Mouse (Mus musculus) cerebellum, adult 11 months (tissue): Measurements from ENCODE around the gene Prg3.

Experiments
- DNase-seq: peaks from one replicate; pipeline ENCODE4 v3.0.0; 2022

Prg3 gene

DNA sequence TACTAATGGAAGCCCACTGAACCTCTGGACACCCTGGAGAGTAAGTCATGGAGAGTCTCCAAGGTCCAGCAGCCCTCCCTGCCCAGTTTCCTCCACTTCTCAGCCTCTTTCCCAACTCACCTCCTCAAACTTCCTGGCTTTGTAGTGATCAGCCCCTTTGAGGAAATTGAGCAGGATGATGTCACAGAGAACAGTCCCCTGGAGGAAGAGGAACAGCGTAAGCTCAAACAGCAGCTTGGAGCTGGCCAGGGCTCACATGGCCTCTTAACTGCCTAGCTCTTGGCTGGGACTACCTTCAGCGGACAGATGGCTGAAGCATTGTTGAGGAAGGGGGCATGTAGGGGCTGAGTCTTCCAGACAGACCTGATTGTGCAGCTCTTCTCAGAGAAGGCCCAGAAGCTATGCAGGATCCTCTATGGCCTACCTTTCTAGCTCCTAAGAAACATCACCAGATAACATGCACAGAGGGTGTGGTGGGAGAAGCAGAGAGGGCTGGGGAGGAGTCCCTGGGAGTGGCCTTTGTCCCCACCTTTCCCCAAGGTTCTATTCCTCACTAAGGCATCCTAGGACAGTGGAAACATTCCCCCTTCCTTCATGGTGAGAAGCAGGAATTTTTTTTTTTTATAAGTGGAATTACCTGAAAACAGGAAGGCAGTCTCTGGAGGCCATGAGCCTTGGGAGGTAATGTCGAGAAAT is 11.6 kb downstream of the Prg3 start:
- DNase-seq: no peak

- DNase-seq: no peak
Measured at GRCm38 (mm10) chr2:85001497-85001896, 13.5 kb downstream of the Prg3 start.

- DNase-seq: no peak
Measured at GRCm38 (mm10) chr2:85002575-85002974, 14.6 kb downstream of the Prg3 start.

DNA sequence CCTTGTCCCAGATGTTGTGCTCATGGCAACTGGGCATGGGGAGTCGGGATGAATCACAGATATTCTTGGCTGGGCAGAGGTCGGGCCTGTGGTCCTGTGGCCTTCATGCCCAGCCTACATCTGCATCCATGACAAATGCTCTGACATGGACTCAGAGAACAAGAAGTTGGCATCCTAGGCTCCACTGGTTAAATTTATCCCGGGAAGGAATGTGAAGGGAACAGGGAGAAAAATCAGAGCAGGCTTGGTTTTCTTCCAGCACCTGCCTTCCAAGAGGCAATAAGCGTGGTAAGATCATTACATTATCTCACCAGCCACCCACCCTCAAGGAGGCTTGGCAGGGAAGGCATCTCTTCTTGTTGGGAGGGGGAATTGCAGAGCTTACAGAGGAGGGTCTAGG is 16.3 kb downstream of the Prg3 start:
- DNase-seq: no peak

GRCm38 (mm10) chr2:85006600-85006999 is 18.6 kb downstream of the Prg3 start:
- no peak for DNase-seq

DNA sequence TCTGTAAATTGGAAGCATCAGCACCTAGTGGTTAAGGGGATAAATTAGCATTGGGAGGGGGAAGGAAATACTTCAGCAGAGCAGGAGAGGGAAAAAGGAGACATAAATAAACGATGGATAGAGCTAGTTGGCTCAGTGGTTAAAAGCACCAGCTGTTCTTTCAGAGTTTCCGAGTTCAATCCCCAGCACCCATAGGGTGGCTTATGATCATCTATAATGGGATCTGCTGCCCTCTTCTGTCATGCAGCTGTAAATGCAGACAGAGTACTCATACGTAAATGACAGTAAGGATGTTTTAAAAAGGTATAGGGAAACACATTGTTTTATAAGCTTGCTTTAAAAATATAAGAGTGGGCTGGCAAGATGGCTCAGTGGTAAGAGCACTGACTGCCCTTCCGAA is 19.7 kb downstream of the Prg3 start:
- no peak for DNase-seq

DNA sequence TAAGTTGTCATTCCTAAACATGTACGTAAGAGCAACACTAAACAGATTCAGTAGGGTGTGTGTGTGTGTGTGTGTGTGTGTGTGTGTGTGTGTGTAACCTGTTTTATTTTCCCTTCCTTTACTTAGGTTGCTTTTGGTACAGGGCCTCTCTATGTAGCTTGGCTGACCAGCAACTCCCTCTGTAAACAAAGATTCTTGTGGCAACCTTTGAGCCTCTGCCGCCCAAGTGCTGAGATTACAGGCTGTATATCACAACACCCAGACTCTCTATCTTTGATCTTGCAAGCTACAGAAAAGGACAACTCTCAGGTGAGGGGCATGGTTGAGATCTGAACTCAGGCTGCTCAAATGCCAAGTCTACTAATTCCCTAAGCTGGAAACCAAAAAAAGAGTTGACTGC is 21.2 kb downstream of the Prg3 start:
- DNase-seq: no peak

DNA sequence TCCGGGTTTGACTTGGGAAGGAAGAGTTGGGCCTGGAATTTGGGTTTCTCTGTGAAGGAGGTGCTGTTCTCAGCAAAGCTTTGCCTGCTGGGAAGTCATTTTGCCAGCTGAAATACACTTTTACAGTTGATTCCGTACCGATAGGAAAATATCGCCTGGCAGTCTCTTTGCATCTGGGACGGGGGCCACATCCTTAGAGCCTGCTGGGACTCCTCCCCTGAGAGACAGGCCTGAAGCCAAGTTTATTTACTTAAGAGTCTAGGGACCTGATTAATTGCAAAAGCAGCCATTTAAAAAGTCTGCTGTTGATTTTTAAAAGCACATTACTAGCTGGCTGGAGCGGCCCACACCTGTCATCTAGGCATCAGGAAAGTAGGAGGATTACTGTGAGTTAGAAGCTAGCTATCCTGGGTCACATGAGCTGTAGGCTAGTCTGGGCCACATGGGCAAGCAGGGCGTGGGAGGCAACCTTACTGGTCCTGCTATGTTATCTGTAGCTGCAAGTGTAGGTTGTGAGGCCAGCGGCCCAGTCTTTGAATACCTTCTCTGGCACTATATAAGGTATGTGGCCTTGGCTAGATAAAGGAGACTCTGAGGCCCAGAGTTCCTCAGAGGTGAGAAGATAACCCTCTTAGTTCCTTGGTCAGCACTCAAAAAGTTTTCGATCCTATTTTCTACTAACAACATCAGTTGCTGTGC is 24.0 kb downstream of the Prg3 start:
- no peak for DNase-seq

DNA sequence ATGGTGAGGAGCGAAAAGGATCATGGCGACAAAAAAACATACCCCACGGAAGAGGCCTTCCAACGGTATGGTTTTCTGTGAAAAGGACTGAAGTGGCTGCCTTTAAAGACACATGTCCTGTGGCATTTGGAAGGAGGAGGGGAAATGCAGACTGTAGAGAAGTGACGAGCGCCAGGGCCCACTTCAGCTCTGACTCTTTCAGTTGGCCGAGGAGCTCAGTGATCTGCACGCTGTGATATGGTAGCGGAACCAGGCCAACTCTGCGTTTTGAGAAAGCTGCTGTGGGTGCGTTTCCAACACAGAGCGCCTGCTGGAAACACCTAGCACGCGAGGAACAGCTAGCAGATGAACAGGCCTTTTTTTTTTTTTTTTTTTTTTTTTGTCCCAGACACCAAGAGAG is 24.7 kb downstream of the Prg3 start:
- no peak for DNase-seq

DNA sequence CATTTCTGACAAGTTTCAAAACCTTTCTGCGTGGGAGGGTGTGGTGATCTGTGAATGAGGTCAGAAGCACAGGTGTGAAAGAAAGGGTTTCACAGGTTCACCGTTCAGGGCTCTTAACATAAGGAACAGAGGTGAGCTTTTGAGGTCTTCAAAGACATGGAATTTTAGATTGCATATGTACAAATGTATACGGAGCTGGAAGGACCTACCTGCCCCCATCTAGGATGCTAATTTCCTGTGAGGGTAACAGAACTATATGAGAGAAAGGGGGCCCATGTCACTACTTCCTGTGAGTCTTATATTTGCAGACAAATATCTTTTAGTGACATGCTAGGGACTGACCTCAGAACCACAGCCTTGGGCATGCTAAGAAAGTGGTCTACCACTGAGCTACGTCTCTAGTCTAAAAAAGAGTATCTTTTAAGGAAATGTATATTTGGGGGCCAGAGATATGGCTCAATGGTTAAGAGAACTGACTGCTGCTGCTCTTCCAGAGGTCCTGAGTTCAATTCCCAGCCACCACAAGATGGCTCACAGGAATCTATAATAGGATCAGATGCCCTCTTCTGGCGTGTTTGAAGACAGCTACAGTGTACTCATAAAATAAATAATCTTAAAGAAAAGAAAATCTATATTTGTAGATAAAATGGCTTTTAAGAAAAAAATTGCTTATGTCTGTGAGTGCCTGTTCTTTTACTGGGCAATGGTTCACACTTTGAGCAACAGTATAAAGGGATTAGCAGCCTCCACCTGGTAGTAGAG is 26.0 kb downstream of the Prg3 start:
- DNase-seq: no peak

GRCm38 (mm10) chr2:85014588-85014982 is 26.6 kb downstream of the Prg3 start:
- DNase-seq: no peak

DNA sequence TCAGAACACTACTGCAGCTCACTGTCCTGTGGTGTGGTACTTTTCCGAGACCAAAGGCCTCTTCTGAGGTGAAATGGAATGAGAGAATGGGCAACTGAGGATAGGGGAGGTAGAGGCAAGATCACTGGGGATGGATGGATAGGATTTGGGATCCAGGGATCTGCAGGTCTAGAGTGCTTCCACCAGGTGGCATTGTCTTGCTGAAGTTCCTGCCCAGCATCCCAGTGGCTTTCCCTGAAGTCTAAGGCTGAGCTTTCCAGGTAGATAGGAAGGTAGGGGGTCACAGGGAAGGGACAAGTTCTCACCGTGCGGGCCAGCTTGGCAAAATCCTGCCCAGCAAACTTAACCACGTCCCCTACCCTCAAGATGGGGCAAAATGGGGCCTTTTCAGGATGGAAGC is 34.0 kb downstream of the Prg3 start:
- no peak for DNase-seq

- no peak for DNase-seq
Measured at GRCm38 (mm10) chr2:85026178-85026577, 38.2 kb downstream of the Prg3 start.

DNA sequence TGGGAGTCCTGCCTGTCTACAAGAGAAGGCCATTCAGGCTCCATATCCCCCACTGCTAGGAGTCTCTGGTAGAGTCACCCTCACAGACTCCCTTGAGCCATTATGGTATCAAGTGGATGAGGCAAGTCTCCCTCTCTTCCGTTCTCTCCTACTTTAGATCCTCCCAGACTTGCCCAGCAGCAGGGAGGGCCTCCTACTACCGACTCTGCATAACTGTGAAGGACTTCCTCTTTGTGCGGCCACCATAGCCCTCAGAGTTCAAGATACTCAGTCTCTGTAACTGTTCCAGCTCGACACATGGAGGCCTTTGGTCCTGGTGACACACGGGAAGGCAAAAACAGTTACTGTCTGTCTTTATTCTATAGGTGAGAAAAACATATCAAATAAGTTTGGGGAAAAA is 39.3 kb downstream of the Prg3 start:
- no peak for DNase-seq

DNA sequence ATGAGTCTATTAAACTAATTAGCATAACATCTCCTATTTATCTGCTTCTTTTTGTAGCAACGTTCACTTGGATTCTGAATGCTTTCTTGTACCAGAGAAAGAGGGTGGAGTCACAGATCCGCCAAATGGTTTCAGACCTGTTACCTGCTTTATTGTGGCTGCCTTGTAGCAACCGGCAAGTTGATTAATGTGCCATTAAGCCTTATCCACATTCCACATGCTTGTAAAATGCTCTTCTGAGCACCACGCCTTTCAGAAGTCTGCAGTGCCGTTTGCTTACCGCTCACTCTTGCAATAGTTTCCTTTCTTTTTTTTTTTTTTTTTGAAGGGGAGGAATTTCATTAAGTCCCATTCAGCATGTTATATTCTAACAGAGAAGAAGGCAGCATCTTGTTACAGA is 41.9 kb downstream of the Prg3 start:
- no peak for DNase-seq

- DNase-seq: no peak
Measured at GRCm38 (mm10) chr2:85030989-85031388, 43.0 kb downstream of the Prg3 start.

DNA sequence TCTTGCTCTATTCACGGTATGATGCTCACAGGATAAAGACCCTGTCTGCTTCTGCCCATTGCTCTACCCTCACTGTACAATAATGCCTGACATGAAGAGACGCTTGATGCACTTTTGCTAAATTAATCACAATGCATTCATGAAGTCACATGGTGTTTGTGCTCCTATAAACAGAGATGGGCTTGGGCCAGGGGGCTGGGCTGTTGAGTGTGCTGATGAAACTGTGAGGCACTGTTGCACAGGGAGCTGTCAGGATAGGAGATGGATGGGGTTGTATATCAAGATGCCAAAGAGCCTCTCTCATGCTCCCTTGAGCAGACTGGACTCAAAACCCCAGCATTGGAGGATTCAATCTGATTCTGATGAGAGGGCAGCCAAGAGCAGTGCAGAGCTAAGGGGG is 45.1 kb downstream of the Prg3 start:
- no peak for DNase-seq

DNA sequence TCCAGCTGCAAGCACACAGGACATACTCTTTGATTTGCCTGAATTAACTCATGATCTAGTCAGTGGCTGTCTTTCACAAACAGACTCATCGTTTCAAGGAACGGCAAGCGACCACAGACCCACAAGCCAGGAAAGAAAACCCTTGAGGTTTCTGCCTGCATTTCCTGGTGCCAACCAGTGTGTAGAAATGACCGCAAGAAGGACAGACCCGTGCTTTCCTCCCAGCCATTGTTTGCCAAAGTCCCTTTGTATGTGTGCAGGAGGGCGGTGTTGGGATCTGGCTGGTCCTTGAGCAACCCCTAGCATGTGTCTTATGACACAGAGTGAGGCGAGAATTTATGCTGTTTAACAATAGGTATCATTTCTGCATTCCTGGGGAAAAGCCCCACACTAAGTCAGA is 46.2 kb downstream of the Prg3 start:
- DNase-seq: no peak

GRCm38 (mm10) chr2:85036507-85037046 is 48.6 kb downstream of the Prg3 start:
- DNase-seq: no peak

GRCm38 (mm10) chr2:85037047-85038026 is 49.3 kb downstream of the Prg3 start, which contains the start of the genes Ssrp1 and P2rx3:
Gene Ssrp1, plus strand, starts transcription at chr2:85037234.
Gene P2rx3, minus strand, starts transcription at chr2:85037462.
- DNase-seq: peak; percentile 87

- DNase-seq: no peak
Measured at GRCm38 (mm10) chr2:85038336-85038735, 50.3 kb downstream of the Prg3 start.
